Mouse (Mus musculus): Measurements from ENCODE around the gene Nab1.

DNA sequence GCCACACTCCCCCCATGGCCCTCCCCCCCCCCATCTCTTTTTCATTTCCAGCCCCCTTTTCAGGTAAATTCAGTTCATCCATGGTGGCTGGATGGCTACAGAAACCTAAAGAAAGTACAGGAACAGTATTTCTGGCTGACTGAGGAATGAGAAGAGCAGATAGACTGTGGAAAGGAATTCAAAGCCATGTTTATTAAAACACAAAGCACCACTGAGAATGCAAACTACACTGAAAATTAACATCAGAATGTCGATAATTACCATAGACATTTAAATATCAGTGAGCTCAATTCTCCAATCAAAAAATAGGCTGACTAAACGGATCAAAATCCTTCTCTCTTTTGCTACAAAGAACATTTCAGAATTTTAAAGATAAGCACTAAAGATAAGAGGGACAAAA lies 27.2 kb upstream of the Nab1 start:
- no peak for TF ChIP-seq CTCF (IDR thresholded peaks at IDR 0.05; ENCODE audit: borderline replicate concordance, insufficient read depth, low read length)
- TF ChIP-seq POLR2A (IDR thresholded peaks at IDR 0.05; ENCODE audit: low read depth, low read length), result no peak

Data from embryonic fibroblast, embryonic 13.5 days (primary cell).